In genomic region chr9:15715193-15715989, GRCm38 (mm10) we compare ENCODE assay signal across 13 mouse cellular contexts.
"Had no signal": no experiment of that assay in that cellular context is flagged by ENCODE, and none has a peak within 500 bp of the region (broad histone marks: within the 10 kb centered on the region; RNA-seq: fewer than 3 reads in every experiment).

No protein-coding gene starts in this region.

- H3K36me3 ChIP-seq: intestine, embryonic 15.5 days; liver, embryonic 13.5 days; midbrain, embryonic 15.5 days; neural tube, embryonic 12.5 days had no signal

- H3K4me3 ChIP-seq: intestine, embryonic 15.5 days; layer of hippocampus, adult 2 months; liver, embryonic 13.5 days; megakaryocyte, embryonic 14.5 days; midbrain, embryonic 15.5 days; neural tube, embryonic 12.5 days had no signal

- H3K27ac ChIP-seq: intestine, embryonic 15.5 days; layer of hippocampus, adult 2 months; liver, embryonic 13.5 days; macrophage; midbrain, embryonic 15.5 days; neural tube, embryonic 12.5 days had no signal

- ATAC-seq: intestine, embryonic 15.5 days; liver, postnatal 0 days; midbrain, embryonic 15.5 days had no signal

- DNase-seq: kidney, adult 9 months; kidney, postnatal 36 days; liver, embryonic 13.5 days; liver, postnatal 0 days; retina, postnatal 1 day; thymus, postnatal 36 days had no signal

- H3K4me2 ChIP-seq: intestine, embryonic 15.5 days; liver, embryonic 13.5 days; midbrain, embryonic 11.5 days; midbrain, embryonic 15.5 days; neural tube, embryonic 12.5 days had no signal

- H3K27me3 ChIP-seq: intestine, embryonic 15.5 days; midbrain, embryonic 15.5 days; neural tube, embryonic 12.5 days had no signal

- H3K4me1 ChIP-seq: intestine, embryonic 15.5 days; liver, embryonic 13.5 days had no signal

- H3K9me3 ChIP-seq: intestine, embryonic 15.5 days; liver, embryonic 13.5 days; megakaryocyte, embryonic 14.5 days; midbrain, embryonic 15.5 days; neural tube, embryonic 12.5 days had no signal

- H3K9ac ChIP-seq: intestine, embryonic 15.5 days; liver, embryonic 13.5 days; liver, postnatal 0 days; midbrain, embryonic 15.5 days; neural tube, embryonic 12.5 days had no signal
